15 mouse cellular contexts compared by ENCODE assay signal in the genomic region with DNA sequence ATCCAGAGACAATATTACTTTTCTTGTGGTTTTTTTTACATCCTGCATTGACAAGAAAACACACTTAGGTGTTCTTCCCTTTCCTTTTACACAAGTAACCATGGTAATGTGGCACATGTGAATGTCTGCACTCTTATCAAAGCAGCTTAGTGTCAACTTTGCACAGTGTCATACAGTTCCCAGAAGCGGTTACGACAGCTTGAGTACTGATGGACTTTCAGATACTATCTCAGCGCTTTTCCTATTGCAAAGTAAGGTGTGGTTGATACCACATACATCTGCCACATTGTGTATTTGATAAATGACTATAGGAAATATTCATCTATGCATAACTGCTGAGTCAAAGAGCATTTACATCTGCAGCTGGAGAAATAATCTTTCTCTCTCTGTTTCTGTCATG.
DNase-seq lines count a peak whose midpoint lies in the region; ATAC-seq and TF ChIP-seq lines count a peak whose summit lies in the region.
"Had no signal": no experiment of that assay in that cellular context is flagged by ENCODE, and none has a peak within 500 bp of the region (broad histone marks: within the 10 kb centered on the region; RNA-seq: fewer than 3 reads in every experiment).

No protein-coding gene starts in this region.

- no peak overlapping the region for H3K27ac ChIP-seq in liver, adult 2 months (replicated peaks; ENCODE audit: insufficient read depth, low read depth, low read length)
- H3K27ac ChIP-seq in liver, embryonic 14.5 days = no peak overlapping the region
- H3K27ac ChIP-seq: heart, adult 2 months; hindbrain, embryonic 14.5 days; midbrain, embryonic 12.5 days had no signal

- H3K9me3 ChIP-seq in liver, embryonic 14.5 days (ENCODE audit: control insufficient read depth, low read length) = no peaks in the 10 kb centered on the region
- H3K9me3 ChIP-seq: midbrain, embryonic 12.5 days had no signal

- no peak for TF ChIP-seq POLR2A in liver, adult 2 months (IDR thresholded peaks at IDR 0.05; ENCODE audit: extremely low read depth, insufficient read depth, low read length)

- H3K36me3 ChIP-seq in liver, adult 2 months (ENCODE audit: control insufficient read depth, insufficient read depth, low read length) = no peaks in the 10 kb centered on the region
- H3K36me3 ChIP-seq in liver, embryonic 14.5 days (replicated peaks; ENCODE audit: control insufficient read depth, insufficient read depth, low read depth) = no peaks in the 10 kb centered on the region
- H3K36me3 ChIP-seq: midbrain, embryonic 12.5 days had no signal

- TF ChIP-seq CTCF in liver, adult 2 months (IDR thresholded peaks at IDR 0.05; ENCODE audit: low read depth, low read length) = no peak
- TF ChIP-seq CTCF in liver, embryonic 14.5 days (IDR thresholded peaks at IDR 0.05; ENCODE audit: low read depth) = no peak

- H3K9ac ChIP-seq in liver, adult 2 months (ENCODE audit: low read depth, low read length) = no peak overlapping the region
- no peak overlapping the region for H3K9ac ChIP-seq in liver, embryonic 14.5 days (replicated peaks)
- H3K9ac ChIP-seq: hindbrain, embryonic 14.5 days; midbrain, embryonic 12.5 days had no signal

- H3K27me3 ChIP-seq in liver, adult 2 months (ENCODE audit: control insufficient read depth, insufficient read depth, low read length) = no peaks in the 10 kb centered on the region
- no peaks in the 10 kb centered on the region for H3K27me3 ChIP-seq in liver, embryonic 14.5 days (ENCODE audit: control insufficient read depth, insufficient read depth, low read length)

- WGBS in liver, adult 2 months = 16% methylated on average over 3 of the region's 3 CpGs
- WGBS in liver, embryonic 14.5 days (ENCODE audit: insufficient replicate concordance) = 4% methylated on average over 3 of the region's 3 CpGs

- peak; percentile 42 for DNase-seq in liver, adult 2 months (ENCODE audit: extremely low read depth, low read depth, low spot score)
- no peak for DNase-seq in liver
- peak; percentile 10 to 49 (median 16) for DNase-seq in liver, embryonic 14.5 days (ENCODE audit: low read depth in 3 of 3, low spot score in 3 of 3)
- peak; percentile 12 to 37 for DNase-seq in thymus, postnatal 10 days (ENCODE audit: low spot score in 2 of 2)
- no peak for DNase-seq in gastrocnemius, postnatal 10 days
- no peak for DNase-seq in layer of hippocampus, adult 11-12 months (ENCODE audit: low spot score)
- no peak for DNase-seq in right cerebral cortex, postnatal 4 days
- DNase-seq: adrenal gland, adult 2 months; heart, adult 2 months; layer of hippocampus, adult 9-11 months had no signal

- H3K4me1 ChIP-seq in liver, adult 2 months (ENCODE audit: control insufficient read depth, insufficient read depth, low read length) = peaks cover 2% of the 10 kb centered on the region; the same call in 1 of the 2 replicates
- H3K4me1 ChIP-seq in liver, embryonic 14.5 days (replicated peaks; ENCODE audit: control insufficient read depth in 2 of 2, insufficient read depth in 2 of 2, low read length in 1 of 2) = peaks cover 0 to 2% of the 10 kb centered on the region in 2 experiments; a peak in 2 of 4 replicates
- H3K4me1 ChIP-seq: midbrain, embryonic 12.5 days had no signal

- no peaks in the 10 kb centered on the region for H3K79me2 ChIP-seq in liver, adult 2 months (ENCODE audit: control insufficient read depth, insufficient read depth, low read length)

- ATAC-seq in common myeloid progenitor, adult 5-6 weeks (replicated peaks; ENCODE audit: low read depth, poor library complexity, severe bottlenecking) = peak; percentile 92
- ATAC-seq in liver, embryonic 14.5 days (ENCODE audit: insufficient read depth) = peak; percentile 84
- ATAC-seq: lung, postnatal 0 days had no signal

- H3K4me2 ChIP-seq in liver, embryonic 14.5 days (ENCODE audit: low read depth) = no peak overlapping the region
- H3K4me2 ChIP-seq: hindbrain, embryonic 14.5 days; midbrain, embryonic 12.5 days had no signal

- peak; percentile 40; the same call in 1 of the 2 replicates for TF ChIP-seq EP300 in liver, embryonic 14.5 days (IDR thresholded peaks at IDR 0.05; ENCODE audit: low read depth)

- no peak overlapping the region for H3K4me3 ChIP-seq in liver, adult 2 months (ENCODE audit: insufficient read depth, low read depth, low read length)
- H3K4me3 ChIP-seq in liver, embryonic 14.5 days (ENCODE audit: insufficient read depth in 1 of 2, low read depth in 2 of 2, low read length in 2 of 2) = no peak overlapping the region
- H3K4me3 ChIP-seq: erythroblast, embryonic 14.5 days; heart, adult 2 months; midbrain, embryonic 12.5 days had no signal

Comparison
In these comparisons a context has a peak if more than half of its experiments do, and no peak if none do; other contexts are left out.
1. DNase-seq: peak in liver, adult 2 months (single experiment), liver, embryonic 14.5 days (3 of 3) and thymus, postnatal 10 days (2 of 2); none in liver (single experiment), gastrocnemius, postnatal 10 days (single experiment), layer of hippocampus, adult 11-12 months (single experiment) and right cerebral cortex, postnatal 4 days (single experiment).